Mouse (Mus musculus) right cerebral cortex, postnatal 10 days (tissue): Measurements from ENCODE around the gene Pdlim1.

Source experiments
- DNase-seq, 2 experiments: peaks; one replicate each; pipeline ENCODE4 v3.0.0; 2021; ENCODE audit warnings: low spot score in 2 of 2

Pdlim1 gene

DNA sequence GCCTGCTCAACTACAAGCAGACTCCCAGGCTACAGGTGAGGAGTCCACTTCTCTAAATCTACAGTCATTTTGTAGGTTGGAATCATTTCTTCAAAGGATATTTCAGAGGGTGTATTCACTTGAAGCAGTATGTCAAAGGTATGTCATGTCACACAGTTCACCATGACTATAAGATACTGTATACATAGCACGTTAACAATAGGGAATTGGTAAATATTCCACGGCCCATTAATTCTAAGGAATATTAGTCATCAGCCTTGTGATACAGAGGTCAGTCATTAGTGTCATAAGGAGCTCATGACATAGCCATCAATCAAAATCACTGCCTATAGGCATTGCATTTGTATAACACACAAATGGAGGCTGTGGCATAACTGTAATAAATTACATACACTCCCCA, 13.1 kb upstream of the Pdlim1 start:
- DNase-seq = no peak

DNA sequence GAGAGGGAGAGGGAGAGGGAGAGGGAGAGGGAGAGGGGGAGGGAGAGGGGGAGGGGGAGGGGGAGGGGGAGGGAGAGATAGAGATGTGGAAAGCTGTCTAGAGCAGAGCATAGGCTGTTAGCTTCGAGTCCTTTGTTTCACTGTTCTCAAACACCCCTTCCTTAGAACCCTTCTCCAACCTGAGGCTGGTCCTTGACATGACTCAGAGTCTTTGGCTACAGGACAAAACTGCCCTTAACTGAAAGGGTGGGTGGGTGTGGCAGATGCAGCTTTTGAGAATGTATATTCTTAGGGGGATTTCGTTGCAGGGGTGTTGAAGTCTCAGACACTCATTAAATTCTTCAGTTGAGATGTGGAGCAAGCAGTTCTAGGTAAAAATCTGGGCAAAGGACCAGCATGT, 11.8 kb upstream of the Pdlim1 start:
- DNase-seq = no peak

DNA sequence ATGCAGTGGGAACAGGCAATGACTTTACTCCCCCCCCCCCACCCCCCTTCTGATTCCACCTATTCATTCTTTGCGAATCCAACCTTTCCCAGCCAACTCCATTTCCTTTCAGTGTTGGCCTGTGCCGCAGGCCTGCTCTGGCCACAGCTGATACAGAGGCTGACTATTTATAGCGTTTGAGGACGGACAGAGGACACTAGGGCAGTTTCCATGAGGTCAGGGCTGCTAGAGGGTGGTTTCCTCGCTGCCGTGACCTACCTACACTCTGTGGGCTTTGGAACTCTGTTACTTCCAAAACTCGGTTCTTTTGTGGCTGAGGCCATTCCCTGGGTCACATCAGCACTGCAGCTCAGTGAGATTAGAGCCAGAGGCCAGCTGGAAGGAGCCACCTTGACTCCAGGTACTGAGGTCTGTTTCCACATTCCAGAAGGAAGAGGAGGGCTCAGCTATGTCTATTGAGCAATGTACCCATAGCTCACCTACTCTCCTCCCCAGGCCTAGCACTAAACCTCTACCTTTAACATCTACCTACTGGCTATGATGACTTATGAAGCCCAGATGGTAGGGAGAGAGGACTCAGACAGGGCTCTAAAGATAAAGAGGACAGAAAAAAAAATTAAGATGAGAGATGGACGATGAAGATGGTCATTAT, 6.9 kb upstream of the Pdlim1 start:
- no peak for DNase-seq

GRCm38 (mm10) chr19:40277494-40277893, 5.9 kb upstream of the Pdlim1 start:
- no peak for DNase-seq

DNA sequence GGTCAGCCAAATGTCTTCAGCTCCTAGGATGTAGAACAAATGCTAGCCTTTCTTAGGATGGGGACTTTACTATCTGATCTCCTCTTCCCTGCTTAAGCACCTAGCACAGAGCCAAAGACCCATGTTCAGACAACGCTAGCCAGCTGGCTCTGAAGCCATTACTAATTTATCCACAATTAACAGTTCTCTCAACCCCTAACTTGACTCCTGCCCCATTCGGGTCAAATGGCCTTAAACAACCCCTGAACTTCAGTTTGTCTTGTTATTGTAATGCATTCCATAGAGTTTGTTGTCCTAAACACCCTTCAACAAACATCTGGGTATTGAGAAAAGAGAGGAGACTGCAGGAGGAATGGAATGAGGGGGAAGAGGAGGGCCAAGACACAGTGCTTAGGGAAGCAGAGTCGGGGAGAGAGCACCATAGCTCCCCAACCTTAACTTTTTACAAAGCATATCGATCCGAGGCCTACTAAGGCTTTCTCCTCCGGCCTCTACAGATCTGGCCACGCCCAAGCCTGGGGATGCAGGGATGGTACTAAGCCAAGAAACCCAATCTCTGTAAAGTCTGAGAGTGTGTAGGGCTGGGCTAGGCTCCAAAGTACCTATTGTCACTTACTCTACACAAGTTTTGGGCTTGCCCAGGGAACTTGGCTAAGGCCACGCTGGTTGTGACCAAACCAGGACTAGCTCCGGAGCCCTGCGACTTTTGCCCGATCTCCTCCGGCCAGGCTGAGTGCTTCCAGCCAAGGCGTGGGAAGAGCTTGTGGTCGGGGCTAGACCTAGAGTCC, 4.0 kb upstream of the Pdlim1 start:
- no peak for DNase-seq

GRCm38 (mm10) chr19:40272674-40273073, 1.0 kb upstream of the Pdlim1 start:
- DNase-seq = no peak

DNA sequence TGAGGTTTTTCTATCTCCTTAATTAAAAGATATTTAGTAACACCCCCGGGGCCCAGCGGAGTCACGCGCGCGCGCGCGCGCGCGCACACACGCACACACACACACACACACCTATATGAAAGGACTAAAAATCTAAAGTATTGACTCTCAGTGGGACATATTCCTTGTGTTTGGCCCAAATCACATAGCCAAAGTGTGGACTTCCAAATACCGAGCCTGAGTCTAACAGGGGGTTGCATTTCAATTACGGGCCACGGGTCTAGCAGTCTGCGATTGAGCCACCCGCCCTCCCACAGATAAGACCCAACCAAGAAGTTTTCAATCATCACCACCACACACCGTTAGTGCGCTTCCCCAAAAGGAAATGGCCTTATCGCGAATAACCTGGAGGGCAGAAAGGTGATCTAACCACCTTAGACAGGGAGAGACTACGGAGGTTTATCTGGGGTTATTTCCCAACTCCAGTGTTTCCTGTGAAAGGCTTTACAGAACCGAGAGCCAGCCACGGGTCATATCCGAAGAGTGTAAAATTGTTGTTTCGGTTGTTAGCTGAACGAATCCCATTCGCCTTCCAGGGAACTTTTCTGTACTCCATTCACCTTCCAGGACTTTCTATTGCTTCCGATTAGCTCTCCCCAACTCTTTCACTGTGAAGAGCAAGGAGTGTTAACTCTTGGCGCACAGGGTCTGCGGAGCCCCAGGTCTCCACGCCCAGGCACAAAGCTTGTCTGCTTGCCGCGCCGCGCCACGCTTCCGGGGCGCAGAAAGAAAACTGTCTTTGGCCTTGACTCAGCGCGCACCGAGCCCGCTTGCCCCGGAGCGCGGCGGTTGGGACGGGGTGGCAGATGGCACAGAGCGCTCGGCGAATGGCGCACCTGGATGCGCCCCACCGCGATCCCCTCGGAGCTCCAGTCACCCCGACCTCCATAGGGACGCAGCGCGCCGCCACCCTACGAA, 1.0 kb downstream of the Pdlim1 start:
- no peak for DNase-seq

- DNase-seq = no peak
Observed at GRCm38 (mm10) chr19:40269526-40269925, 2.1 kb downstream of the Pdlim1 start.

DNA sequence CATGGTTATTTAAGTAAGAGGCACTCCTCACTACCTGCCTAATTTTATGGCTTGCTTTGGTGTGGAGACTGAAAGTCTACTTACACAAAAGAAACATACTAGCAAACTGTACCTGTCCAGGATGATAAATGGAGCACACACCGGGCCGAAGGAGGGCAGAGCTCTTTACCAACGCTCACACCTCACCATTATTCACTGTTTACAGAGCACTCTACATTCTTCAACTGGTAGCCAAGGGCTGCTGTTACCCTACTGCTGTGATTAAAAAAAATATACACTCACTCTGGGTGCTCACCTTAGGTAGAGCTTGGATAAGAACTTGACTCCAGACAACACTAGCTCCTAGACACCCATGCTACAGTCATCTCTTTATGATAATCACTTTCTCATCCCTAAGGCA, 3.1 kb downstream of the Pdlim1 start:
- DNase-seq = no peak

GRCm38 (mm10) chr19:40267380-40267779, 4.3 kb downstream of the Pdlim1 start:
- no peak for DNase-seq

DNA sequence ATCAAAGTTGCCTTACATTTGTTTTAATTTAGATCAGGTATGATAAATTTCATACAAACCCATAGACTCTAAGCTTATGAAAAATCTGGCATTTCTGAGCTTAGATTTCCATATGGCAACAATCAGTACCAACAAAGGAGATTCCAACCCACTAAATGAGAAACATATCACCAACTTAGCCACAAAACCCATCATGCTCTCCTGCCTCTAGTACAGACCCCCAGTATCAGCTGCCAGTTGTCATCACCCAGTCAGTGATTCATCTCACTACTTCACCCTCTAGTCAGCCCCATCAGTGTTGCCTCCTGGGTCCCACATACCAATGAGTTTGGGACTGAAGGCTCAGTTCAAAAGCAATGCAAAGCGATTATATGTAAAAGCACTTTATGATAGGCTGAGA, 12.2 kb downstream of the Pdlim1 start:
- DNase-seq = no peak

DNA sequence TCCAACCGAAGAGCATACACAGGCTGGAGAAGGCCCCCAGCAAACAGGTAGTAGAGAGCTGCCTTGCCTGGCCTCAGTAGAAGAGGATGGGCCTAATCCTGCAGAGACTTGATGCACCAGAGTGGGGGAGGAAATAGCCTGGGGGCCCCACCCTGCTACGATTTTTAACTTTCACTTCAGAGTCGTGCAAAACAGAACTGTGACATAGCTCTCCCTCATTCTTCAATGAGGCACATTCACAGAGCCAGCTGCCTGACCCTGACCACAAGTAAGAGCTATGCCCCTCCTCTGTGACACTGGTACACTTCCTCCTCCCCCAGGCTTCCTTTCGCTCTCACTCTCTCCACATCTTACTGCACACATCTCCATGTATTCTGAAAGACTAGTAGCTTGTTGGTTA, 14.2 kb downstream of the Pdlim1 start:
- no peak for DNase-seq

DNA sequence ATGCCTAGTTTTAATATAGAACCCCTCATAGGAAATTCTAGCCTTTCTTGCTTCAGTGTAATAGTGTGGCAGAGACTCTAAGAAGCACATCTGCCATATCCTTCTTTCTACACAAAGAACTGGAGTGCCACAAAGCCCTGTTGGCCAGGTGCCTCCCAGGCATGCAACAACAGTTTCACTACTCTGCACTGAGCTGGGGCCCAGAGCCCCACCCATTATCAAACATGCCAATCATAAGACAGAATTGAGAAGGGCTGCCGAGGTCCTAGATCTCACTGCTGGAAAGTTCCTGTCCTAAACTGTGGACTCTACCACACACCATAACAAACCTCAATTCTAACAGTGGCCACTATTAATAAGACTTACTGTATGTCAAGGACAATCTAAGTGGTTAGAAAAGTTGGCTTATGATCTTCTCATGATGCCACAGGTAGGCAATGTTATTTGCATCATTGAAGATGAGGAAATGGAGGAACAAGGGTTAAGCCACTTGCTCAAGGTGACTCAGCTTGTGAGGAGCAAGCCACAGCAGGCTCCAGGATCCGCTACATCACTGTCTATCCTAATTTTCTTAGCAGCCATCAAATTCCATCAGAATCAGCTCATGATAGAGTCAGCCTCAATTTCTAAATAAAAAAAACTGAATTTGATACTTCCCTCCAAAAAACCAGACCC, 15.1 kb downstream of the Pdlim1 start:
- no peak for DNase-seq

- DNase-seq = no peak
Observed at GRCm38 (mm10) chr19:40255561-40255960, 16.1 kb downstream of the Pdlim1 start.

- no peak for DNase-seq
Observed at GRCm38 (mm10) chr19:40254741-40255140, 16.9 kb downstream of the Pdlim1 start.

- DNase-seq = no peak
Observed at GRCm38 (mm10) chr19:40253768-40254167, 17.9 kb downstream of the Pdlim1 start.

- no peak for DNase-seq
Observed at GRCm38 (mm10) chr19:40251115-40251514, 20.5 kb downstream of the Pdlim1 start.

- no peak for DNase-seq
Observed at GRCm38 (mm10) chr19:40249352-40249751, 22.3 kb downstream of the Pdlim1 start.

- no peak for DNase-seq
Observed at GRCm38 (mm10) chr19:40248476-40248875, 23.2 kb downstream of the Pdlim1 start.

GRCm38 (mm10) chr19:40247268-40247666, 24.4 kb downstream of the Pdlim1 start:
- no peak for DNase-seq

GRCm38 (mm10) chr19:40246646-40247267, 24.9 kb downstream of the Pdlim1 start:
- DNase-seq = no peak
